Mouse (Mus musculus): ENCODE results near the gene Endod1.

Gene Endod1

GRCm38 (mm10) chr9:14335829-14336228 is 45.5 kb downstream of the Endod1 start:
- no peak for DNase-seq (ENCODE audit: low read depth, low spot score)

- no peak for DNase-seq (ENCODE audit: low read depth, low spot score)
Observed at GRCm38 (mm10) chr9:14316618-14317017, 64.7 kb downstream of the Endod1 start.

- DNase-seq (ENCODE audit: low read depth, low spot score) = no peak
Observed at GRCm38 (mm10) chr9:14314477-14314876, 66.8 kb downstream of the Endod1 start.

GRCm38 (mm10) chr9:14313968-14314367 is 67.3 kb downstream of the Endod1 start:
- no peak for DNase-seq (ENCODE audit: low read depth, low spot score)

GRCm38 (mm10) chr9:14307341-14307740 is 74.0 kb downstream of the Endod1 start:
- no peak for DNase-seq (ENCODE audit: low read depth, low spot score)

- DNase-seq (ENCODE audit: low read depth, low spot score) = no peak
Observed at GRCm38 (mm10) chr9:14304262-14304968, 76.9 kb downstream of the Endod1 start.

All from mesoderm, embryonic 11.5 days (tissue).